Mouse (Mus musculus) heart, embryonic 14.5 days (tissue): ENCODE data around the gene Xxylt1. TPM values are rescaled to one million over a fixed set of nuclear protein-coding genes. Genes with fewer than 3 reads are reported as not detected.

Experiments
- ATAC-seq: fragments of 200-750 bp; cut with Nextera tagmentation; 2 replicates; pipeline ENCODE4 v1.8.0; 2017; ENCODE audit warnings: low read depth, moderate TSS enrichment; ENCODE audit not compliant: insufficient number of reproducible peaks, insufficient read depth, low FRiP score
- H3K27ac ChIP-seq, 2 experiments: fragments of 200-500 bp in 1 of 2; fragments of 300-500 bp in 1 of 2; sonication (generic) in 1 of 2; replicated peaks in 1 of 2; 2 replicates each; pipeline ENCODE4 v1.5.1; 2012 to 2014; ENCODE audit warnings: low read depth in 2 of 2, low read length in 2 of 2, control low read depth in 1 of 2, mild to moderate bottlenecking in 1 of 2, mixed read lengths in 1 of 2; ENCODE audit not compliant: control insufficient read depth in 1 of 2, insufficient read depth in 1 of 2
- H3K27me3 ChIP-seq: fragments of 300-500 bp; sonication (generic); 2 replicates; pipeline ENCODE4 v1.6.1; 2014; ENCODE audit warnings: mild to moderate bottlenecking, low read length, control low read depth; ENCODE audit not compliant: control insufficient read depth, insufficient read depth
- H3K36me3 ChIP-seq: fragments of 300-500 bp; sonication (generic); 2 replicates; pipeline ENCODE4 v1.6.1; 2014; ENCODE audit warnings: mild to moderate bottlenecking, control low read depth, low read length, mixed read lengths; ENCODE audit not compliant: control insufficient read depth, insufficient read depth
- H3K4me1 ChIP-seq, 2 experiments: fragments of 200-500 bp in 1 of 2; fragments of 300-500 bp in 1 of 2; sonication (generic) in 1 of 2; 2 replicates each; pipeline ENCODE4 v1.6.1; 2012 to 2014; ENCODE audit warnings: low read length in 2 of 2, control low read depth in 1 of 2, mixed read lengths in 1 of 2; ENCODE audit not compliant: control insufficient read depth in 2 of 2, insufficient read depth in 2 of 2
- H3K4me2 ChIP-seq: fragments of 300-500 bp; sonication (generic); 2 replicates; pipeline ENCODE4 v1.6.1; 2014; ENCODE audit warnings: mild to moderate bottlenecking, low read length
- H3K4me3 ChIP-seq, 2 experiments: fragments of 200-500 bp in 1 of 2; fragments of 300-500 bp in 1 of 2; sonication (generic) in 1 of 2; 2 replicates each; pipeline ENCODE4 v1.5.1; 2012 to 2014; ENCODE audit warnings: low read length in 2 of 2, mild to moderate bottlenecking in 2 of 2, control low read depth in 1 of 2, low read depth in 1 of 2, moderate library complexity in 1 of 2; ENCODE audit not compliant: control insufficient read depth in 1 of 2, insufficient read depth in 1 of 2
- H3K9ac ChIP-seq: fragments of 300-500 bp; sonication (generic); 2 replicates; pipeline ENCODE4 v1.6.1; 2014; ENCODE audit warnings: mild to moderate bottlenecking, low read length
- H3K9me3 ChIP-seq: fragments of 300-500 bp; sonication (generic); 2 replicates; pipeline ENCODE4 v1.6.1; 2016; ENCODE audit warnings: low read length, control low read depth; ENCODE audit not compliant: control insufficient read depth
- WGBS: fragments of 180-500 bp; shearing (Covaris S2); extraction: QIAGEN DNeasy Blood & Tissue Kit; methylation state at CpG from one replicate; pipeline ENCODE4 v1.1.7; 2014; 5-methylcytosine and 5-hydroxymethylcytosine counted together
- polyA plus RNA-seq: library from polyadenylated mRNA; unstranded; fragments of >200 nt; fragmentation: Nextera tagmentation; extraction: Ambion mirVana; gene quantifications from 2 replicates; pipeline ENCODE4 v1.2.1, GENCODE M21; 2014

Xxylt1 gene
- polyA plus RNA-seq, 1 experiment from 2014 or later, result 12.2 TPM

DNA sequence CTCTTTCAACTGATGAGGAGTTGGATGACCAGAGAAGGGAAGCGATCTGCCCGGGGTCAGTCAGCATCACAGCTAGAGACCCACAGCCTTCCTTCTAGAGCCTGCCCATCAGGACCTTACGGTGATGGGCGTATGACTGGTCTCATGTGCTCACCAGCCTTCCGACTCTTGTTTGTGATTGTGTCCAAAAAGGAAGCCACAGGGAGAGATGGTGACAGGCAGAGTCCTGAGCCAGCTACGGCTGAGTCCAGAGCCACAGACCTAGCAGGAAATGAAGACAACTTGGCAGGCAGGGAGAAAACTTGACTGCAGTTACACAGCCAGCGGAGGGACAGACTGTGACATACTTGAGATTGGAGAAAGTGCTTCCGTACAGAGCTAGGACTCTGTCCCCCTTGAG is 147.9 kb downstream of the Xxylt1 start:
- no peak overlapping the region for H3K9ac ChIP-seq
- no peak overlapping the region for H3K4me2 ChIP-seq
- H3K27ac ChIP-seq, result no peak overlapping the region
- no peak for ATAC-seq
- H3K27me3 ChIP-seq, result no peaks in the 10 kb centered on the region
- H3K36me3 ChIP-seq, result no peaks in the 10 kb centered on the region
- H3K4me1 ChIP-seq, result peaks cover 0 to 9% of the 10 kb centered on the region in 2 experiments; a peak in 2 of 4 replicates
- H3K9me3 ChIP-seq, result peaks cover 6% of the 10 kb centered on the region; the same call in 1 of the 2 replicates
- H3K4me3 ChIP-seq, result no peak overlapping the region
- WGBS, result 68% methylated on average over 8 of the region's 8 CpGs

GRCm38 (mm10) chr16:30932791-30933190 is 148.4 kb downstream of the Xxylt1 start:
- ATAC-seq, result no peak
- Histone ChIP-seq H3K27ac (no peak overlapping the region), H3K4me3 (no peak overlapping the region), H3K36me3 (no peaks in the 10 kb centered on the region), H3K9ac (no peak overlapping the region), H3K4me2 (no peak overlapping the region), H3K27me3 (no peaks in the 10 kb centered on the region), H3K4me1 (peaks cover 0 to 7% of the 10 kb centered on the region in 2 experiments; a peak in 2 of 4 replicates), H3K9me3 (peaks cover 6% of the 10 kb centered on the region; the same call in 1 of the 2 replicates)
- 65% methylated on average over 4 of the region's 4 CpGs for WGBS

DNA sequence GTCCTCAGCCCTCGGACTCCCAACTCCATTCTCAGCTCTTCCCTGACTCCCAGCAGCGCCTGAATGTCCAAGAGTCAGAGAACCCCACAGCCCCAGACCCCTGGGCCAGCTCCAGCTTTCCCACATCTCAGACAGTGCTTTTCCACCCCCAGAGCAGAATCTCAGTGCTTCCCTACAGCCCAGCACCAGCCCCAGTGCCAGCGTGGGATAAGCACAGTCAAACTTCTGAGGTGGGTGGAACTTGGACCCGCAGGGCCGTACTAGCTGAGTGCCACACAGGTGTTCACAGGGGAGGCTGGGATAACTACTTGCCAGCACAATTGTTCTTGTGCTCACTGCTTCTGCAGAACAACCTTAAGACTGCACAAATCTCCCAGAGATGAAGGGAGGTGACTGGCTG is 149.0 kb downstream of the Xxylt1 start:
- 86% methylated on average over 5 of the region's 5 CpGs for WGBS
- ATAC-seq, result no peak

DNA sequence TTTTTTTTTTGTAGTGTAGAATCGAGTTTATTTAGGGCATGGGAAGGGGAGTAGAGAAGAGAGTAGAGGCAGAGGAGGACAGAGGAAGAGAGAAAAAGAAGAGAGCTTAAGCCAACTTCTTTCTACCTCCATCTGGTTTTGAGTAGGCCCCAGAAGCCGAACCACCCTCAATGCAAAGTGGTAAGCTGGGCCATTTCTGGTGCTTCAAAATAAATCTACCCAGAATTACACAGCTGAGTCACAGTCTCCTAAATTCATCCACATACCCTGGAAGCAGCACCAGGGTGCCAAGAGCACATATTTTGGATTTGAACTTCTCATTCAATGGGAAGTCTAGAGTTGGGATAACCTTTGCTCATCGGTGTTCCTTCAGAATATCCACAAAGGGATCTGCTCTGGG is 152.1 kb downstream of the Xxylt1 start:
- Histone ChIP-seq H3K4me1 (peaks cover 0 to 6% of the 10 kb centered on the region in 2 experiments; a peak in 2 of 4 replicates), H3K27ac (no peak overlapping the region), H3K4me2 (no peak overlapping the region), H3K27me3 (no peaks in the 10 kb centered on the region), H3K36me3 (no peaks in the 10 kb centered on the region), H3K9ac (no peak overlapping the region), H3K9me3 (peaks cover 6% of the 10 kb centered on the region; the same call in 1 of the 2 replicates), H3K4me3 (no peak overlapping the region)
- WGBS, result 82% methylated on average over 3 of the region's 3 CpGs
- no peak for ATAC-seq

More for the DNA sequence above, 149.0 kb downstream of the Xxylt1 start:
- Histone ChIP-seq H3K27ac (no peak overlapping the region), H3K27me3 (no peaks in the 10 kb centered on the region), H3K9me3 (peaks cover 6% of the 10 kb centered on the region; the same call in 1 of the 2 replicates), H3K4me2 (no peak overlapping the region), H3K36me3 (no peaks in the 10 kb centered on the region), H3K4me1 (peaks cover 0 to 7% of the 10 kb centered on the region in 2 experiments; a peak in 2 of 4 replicates), H3K4me3 (no peak overlapping the region), H3K9ac (no peak overlapping the region)

GRCm38 (mm10) chr16:30928076-30928750 is 153.0 kb downstream of the Xxylt1 start:
- no peaks in the 10 kb centered on the region for H3K27me3 ChIP-seq
- no peak overlapping the region for H3K4me2 ChIP-seq
- no peak for ATAC-seq
- H3K36me3 ChIP-seq, result no peaks in the 10 kb centered on the region
- H3K27ac ChIP-seq, result no peak overlapping the region
- 58% methylated on average over 8 of the region's 8 CpGs for WGBS
- H3K9ac ChIP-seq, result no peak overlapping the region
- peaks cover 6% of the 10 kb centered on the region; the same call in 1 of the 2 replicates for H3K9me3 ChIP-seq
- peaks cover 0 to 3% of the 10 kb centered on the region in 2 experiments; a peak in 2 of 4 replicates for H3K4me1 ChIP-seq
- no peak overlapping the region for H3K4me3 ChIP-seq

GRCm38 (mm10) chr16:30925496-30925895 is 155.7 kb downstream of the Xxylt1 start:
- Histone ChIP-seq H3K9ac (no peak overlapping the region), H3K27ac (no peak overlapping the region), H3K4me3 (no peak overlapping the region), H3K4me1 (peaks cover 0 to 2% of the 10 kb centered on the region in 2 experiments; a peak in 1 of 4 replicates), H3K36me3 (no peaks in the 10 kb centered on the region), H3K9me3 (peaks cover 3% of the 10 kb centered on the region; the same call in 1 of the 2 replicates), H3K4me2 (no peak overlapping the region), H3K27me3 (no peaks in the 10 kb centered on the region)
- ATAC-seq, result no peak
- 71% methylated on average over 4 of the region's 4 CpGs for WGBS

DNA sequence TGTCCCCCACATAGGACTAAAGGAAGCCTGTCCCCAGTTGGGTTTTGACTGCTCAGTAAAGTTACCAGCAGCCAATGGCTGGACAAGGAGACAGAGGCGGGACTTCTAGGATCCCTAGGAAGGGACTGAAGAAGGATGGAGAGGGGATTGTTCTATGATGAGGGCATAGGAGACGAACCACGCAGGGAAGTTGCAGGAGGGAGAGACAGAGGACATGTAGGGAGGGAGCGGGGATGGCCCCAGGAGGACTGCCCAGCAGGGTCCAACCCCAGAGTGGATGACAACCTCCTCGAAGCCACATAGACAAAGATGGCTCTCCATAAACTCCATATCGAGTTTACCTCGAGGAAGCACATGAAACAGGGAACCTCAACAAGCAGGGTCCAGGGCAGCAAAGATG is 157.3 kb downstream of the Xxylt1 start:
- no peak overlapping the region for H3K27ac ChIP-seq
- ATAC-seq, result no peak
- H3K4me3 ChIP-seq, result no peak overlapping the region
- H3K9ac ChIP-seq, result no peak overlapping the region
- H3K27me3 ChIP-seq, result no peaks in the 10 kb centered on the region
- H3K4me1 ChIP-seq, result peaks cover 0 to 2% of the 10 kb centered on the region in 2 experiments; a peak in 1 of 4 replicates
- peaks cover 6% of the 10 kb centered on the region for H3K9me3 ChIP-seq
- WGBS, result 64% methylated on average over 7 of the region's 7 CpGs
- no peaks in the 10 kb centered on the region for H3K36me3 ChIP-seq
- no peak overlapping the region for H3K4me2 ChIP-seq
